Mouse (Mus musculus) bone marrow macrophage, adult 2 months (primary cell): ENCODE results near the gene Atp10b. TPM values are rescaled to one million over a fixed set of nuclear protein-coding genes. Genes with fewer than 3 reads are reported as not detected.
"Not testable (repeated sequence)": the region's sequence is repeated elsewhere in the genome, so short reads cannot be mapped to it uniquely, and the experiment has no call there.

Experiments used
- H3K27ac ChIP-seq: 2 replicates; pipeline ENCODE4 v1.5.1; 2012; ENCODE audit warnings: low read depth, low read length; ENCODE audit not compliant: insufficient read depth
- H3K4me1 ChIP-seq: 2 replicates; pipeline ENCODE4 v1.6.1; 2012; ENCODE audit warnings: low read length; ENCODE audit not compliant: control insufficient read depth, insufficient read depth
- H3K4me3 ChIP-seq: 2 replicates; pipeline ENCODE4 v1.5.1; 2012; ENCODE audit warnings: mild to moderate bottlenecking, low read length, moderate library complexity; ENCODE audit not compliant: insufficient read depth
- CTCF ChIP-seq: IDR thresholded peaks from 2 replicates; pipeline ENCODE4 v1.5.1; 2012; ENCODE audit warnings: low read depth, mild to moderate bottlenecking, low read length, moderate library complexity
- POLR2A ChIP-seq: IDR thresholded peaks from 2 replicates; pipeline ENCODE4 v1.6.1; 2012; ENCODE audit warnings: mild to moderate bottlenecking, low read depth, low read length, borderline replicate concordance
- polyA plus RNA-seq: library from polyadenylated mRNA; stranded (reverse); fragments of >200 nt; gene quantifications from 2 replicates; pipeline ENCODE4 v1.2.4, GENCODE M21; 2012; ENCODE audit not compliant: missing spikeins, insufficient read depth, insufficient read length

The Atp10b gene
- not detected in 2 replicates for polyA plus RNA-seq

DNA sequence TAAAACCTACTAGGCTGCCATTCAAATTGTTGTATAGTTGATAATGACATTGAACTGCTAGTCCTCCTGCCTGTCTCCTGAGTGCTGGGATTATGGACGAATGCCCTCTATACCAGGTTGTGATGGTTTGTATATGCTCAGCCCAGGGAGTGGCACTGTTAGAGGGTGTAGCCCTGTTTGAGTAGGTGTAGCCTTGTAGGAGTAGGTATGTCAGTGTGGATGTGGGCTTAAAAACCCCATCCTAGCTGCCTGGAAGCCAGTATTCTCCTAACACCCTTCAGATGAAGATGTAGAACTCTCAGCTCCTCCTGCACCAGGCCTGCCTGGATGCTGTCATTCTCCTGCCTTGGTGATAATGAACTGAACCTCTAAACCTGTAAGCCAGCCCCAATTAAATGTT, at the start of gene Atp10b:
Gene Atp10b (plus strand): TSS at position 301 of the 400 bp plus-strand sequence.
- Histone ChIP-seq H3K4me3 (no peak within 1 kb of the TSS), H3K4me1 (no peaks in the 10 kb centered on the region), H3K27ac (no peak within 1 kb of the TSS)
- TF ChIP-seq CTCF (no peak), POLR2A (no peak)

DNA sequence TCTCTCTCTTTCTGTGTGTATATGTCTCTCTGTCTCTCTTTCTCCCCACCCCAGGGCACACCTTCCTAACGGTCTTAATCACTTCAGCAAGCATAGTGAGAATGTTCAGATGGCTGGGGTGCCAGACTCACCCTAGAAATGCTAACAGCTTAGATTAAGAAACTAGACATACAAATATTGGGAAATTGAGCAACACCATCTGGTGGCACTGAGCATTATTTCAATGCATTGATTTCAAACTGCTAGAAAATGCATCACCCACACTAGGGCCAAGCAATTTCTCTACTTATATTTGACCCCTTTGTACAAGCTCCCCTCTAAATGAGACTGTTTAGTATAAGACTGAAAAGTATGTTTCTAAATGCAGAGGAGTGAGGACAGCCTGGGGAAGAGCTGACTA, 48.3 kb upstream of the Atp10b start:
- Histone ChIP-seq H3K27ac (no peak overlapping the region), H3K4me3 (no peak overlapping the region), H3K4me1 (no peaks in the 10 kb centered on the region)
- TF ChIP-seq CTCF (no peak), POLR2A (no peak)

DNA sequence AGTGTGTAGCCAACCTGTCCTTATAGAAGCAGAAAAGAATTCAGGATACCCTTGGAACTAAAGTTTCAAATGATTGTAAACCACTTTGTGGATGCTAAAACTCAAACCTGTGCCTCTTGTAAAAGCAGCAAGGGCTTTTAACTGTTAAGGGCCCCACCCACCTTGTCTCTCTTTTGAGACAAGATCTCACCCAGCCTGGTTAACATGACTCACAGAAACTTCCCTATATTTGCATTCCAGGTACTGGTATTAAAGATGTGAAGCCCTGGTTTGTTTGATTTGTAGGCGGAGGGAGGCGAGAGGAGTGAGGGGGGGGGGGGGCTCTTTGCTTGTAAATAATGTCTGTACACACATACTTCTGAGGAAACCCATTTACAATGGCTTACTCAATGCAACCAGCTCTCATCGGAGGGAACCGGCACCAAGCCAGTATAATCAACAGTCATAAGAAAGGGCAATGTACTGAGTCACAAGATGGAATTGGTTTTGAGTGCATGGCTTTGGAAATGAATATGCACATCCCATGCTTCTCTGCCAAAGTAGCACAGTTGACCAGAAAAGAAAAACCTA, 23.7 kb upstream of the Atp10b start:
- no peak overlapping the region for H3K27ac ChIP-seq

DNA sequence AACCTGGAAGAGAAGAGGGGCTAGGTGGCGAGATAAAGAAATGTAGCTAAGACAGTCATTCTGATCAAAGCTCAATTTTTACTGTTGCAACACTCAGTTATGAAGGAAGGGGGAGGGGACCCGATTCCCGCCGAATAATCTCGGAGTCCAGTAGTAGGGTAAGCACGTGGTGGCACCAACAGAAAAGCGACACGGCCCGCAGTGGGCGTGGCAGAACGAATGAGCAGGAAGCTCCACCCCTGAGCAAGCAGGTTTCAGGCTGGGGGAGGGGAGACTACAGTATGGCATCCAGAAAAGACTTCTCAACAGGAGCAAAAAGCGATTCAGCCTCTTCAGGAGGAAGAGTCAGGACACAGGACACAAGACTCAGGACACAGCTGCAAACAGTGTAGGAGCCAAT, 23.1 kb upstream of the Atp10b start:
- H3K4me1 ChIP-seq, H3K27ac ChIP-seq, H3K4me3 ChIP-seq: not testable (repeated sequence)

More for the DNA sequence above, 23.7 kb upstream of the Atp10b start:
- no peaks in the 10 kb centered on the region for H3K4me1 ChIP-seq
- no peak overlapping the region for H3K4me3 ChIP-seq
- TF ChIP-seq CTCF (no peak), POLR2A (no peak)

DNA sequence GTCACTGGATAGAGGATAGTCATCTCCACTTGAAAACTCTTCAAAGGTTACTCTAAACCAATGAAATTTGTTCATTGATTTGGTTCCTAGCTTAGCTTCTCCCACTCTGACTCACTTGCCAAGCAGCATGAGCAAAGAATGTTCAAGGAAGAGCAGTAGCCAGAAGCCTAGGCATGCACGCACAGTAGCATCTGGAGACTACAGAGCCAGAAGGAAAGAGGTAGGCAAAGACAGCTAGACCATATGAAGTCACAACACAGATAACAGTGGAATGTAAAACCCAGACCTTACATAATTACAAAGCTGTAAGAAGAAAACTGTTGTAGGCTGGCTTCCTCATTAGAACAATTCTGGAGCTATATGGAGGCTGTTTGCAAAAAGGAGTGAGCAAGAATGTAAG, 8.4 kb upstream of the Atp10b start:
- no peak overlapping the region for H3K27ac ChIP-seq
- no peak overlapping the region for H3K4me3 ChIP-seq
- H3K4me1 ChIP-seq: peaks cover 6% of the 10 kb centered on the region; the same call in 1 of the 2 replicates
- TF ChIP-seq CTCF (no peak), POLR2A (no peak)

DNA sequence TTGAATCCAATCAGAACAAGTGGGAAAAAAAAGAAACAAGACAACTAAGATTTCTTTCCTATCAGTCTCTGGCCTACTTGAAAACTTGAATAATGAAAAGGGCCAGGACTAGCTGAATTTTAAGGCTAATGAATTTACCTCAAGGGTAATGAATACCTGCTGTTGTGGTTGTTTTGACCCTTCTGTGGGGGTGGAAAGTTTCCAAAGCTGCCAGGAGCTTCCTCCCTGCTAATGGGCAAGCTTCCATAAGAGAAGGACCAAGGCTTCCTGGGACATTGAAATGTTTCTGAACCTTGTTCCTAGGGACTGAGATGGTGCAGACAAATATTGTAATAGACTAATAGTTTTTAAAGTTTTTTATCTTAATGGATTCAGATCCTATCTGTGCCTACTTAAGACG, 6.9 kb upstream of the Atp10b start:
- no peak overlapping the region for H3K4me3 ChIP-seq
- no peak for TF ChIP-seq CTCF
- no peak for TF ChIP-seq POLR2A
- H3K27ac ChIP-seq: no peak overlapping the region
- H3K4me1 ChIP-seq: peaks cover 6% of the 10 kb centered on the region; the same call in 1 of the 2 replicates

DNA sequence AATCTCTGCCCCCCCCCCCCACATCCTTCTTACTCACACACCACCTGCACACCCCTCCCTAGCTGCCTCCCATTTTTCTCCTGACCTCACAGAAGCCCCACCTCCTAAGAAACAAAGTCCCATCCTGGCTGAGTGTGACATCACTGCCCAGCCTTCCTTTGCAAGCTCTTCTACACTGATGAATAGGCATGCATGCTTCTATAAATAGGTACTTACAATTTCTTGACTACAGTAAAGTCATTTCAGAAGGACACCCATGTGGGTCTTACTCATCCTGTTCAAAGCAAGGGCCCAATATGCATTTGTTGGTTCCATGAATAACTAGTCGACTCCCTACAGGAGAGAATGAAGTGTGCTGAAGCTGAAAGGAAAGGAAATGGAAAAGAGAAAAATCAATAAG, 5.5 kb upstream of the Atp10b start:
- H3K4me3 ChIP-seq: no peak overlapping the region
- peaks cover 6% of the 10 kb centered on the region; the same call in 1 of the 2 replicates for H3K4me1 ChIP-seq
- TF ChIP-seq CTCF (no peak), POLR2A (no peak)
- H3K27ac ChIP-seq: no peak overlapping the region

DNA sequence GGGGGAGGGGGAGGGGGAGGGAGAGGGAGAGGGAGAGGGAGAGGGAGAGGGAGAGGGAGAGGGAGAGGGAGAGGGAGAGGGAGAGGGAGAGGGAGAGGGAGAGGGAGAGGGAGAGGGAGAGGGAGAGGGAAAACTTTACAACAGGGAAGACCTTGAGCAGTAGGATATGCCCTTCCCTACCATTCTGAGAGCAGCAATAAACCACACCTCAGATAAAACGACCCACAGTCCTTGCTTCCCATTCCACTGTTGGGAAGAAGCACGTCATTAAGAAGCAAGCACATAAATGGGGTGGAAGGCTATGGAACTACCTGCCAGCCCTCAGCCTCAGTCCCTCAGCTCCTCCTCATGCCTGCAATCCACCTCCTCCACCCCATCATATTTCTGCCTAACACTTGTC, 4.8 kb upstream of the Atp10b start:
- H3K4me1 ChIP-seq, H3K27ac ChIP-seq, H3K4me3 ChIP-seq: not testable (repeated sequence)

DNA sequence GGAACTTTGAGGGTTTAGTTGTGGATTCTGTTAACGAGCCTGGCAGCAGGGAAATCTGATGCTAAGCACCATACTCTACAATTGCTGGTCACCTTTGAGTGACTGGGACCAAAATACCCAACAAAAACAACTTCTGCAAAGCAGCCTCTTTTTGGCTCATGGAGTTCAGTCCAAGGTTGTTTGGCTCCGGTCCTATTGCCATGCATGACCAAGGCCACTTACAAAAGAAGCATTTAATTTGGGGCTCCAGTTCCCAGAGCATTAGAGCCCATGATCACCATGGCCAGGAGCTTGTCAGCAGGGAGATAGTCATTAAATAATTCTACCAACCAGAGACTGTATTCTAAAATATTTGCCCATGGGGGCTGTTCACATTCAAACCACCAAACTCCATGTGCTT, 2.3 kb upstream of the Atp10b start:
- TF ChIP-seq POLR2A (no peak), CTCF (no peak)
- H3K4me1 ChIP-seq: no peaks in the 10 kb centered on the region

DNA sequence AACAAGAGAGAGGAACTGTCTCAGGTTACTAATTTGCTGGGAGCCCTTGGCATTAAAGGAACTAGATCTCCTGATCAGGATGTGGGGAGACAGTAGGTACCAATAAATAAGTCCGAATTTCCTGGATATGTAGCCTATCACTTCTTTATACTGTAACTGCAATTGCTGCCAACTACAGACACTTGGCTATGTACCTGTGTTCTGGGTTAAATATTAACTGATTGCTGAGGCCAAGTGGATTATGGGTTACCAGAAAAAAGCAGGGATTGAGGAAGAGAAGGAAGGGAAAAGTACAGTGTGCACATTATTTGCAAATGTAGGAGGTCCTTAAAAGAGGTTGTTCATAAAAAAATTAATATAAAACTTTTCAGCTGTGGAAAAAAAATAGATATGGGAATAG, 1.3 kb upstream of the Atp10b start:
- Histone ChIP-seq H3K4me3 (no peak overlapping the region), H3K4me1 (no peaks in the 10 kb centered on the region), H3K27ac (no peak overlapping the region)
- TF ChIP-seq CTCF: no peak
- no peak for TF ChIP-seq POLR2A

More for the DNA sequence above, 2.3 kb upstream of the Atp10b start:
- Histone ChIP-seq H3K4me3 (no peak overlapping the region), H3K27ac (no peak overlapping the region)

DNA sequence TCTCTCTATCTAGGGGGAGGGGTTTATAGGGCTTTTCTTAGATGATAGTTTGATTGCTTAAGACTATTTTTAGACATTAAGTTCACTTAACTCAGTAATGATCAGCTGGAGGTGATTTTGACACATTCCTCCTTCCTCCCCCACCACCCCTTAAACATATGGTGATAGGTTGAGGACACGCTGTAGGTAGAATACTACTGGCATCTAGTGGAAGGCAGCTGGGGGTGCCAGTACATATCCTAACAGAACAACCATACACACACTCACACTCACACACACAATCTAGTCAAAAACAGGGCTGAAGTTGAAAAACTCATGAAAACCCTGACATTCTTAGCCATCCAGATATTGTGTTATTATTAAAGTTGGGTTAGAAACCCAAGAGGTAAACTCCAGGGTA, 5.3 kb downstream of the Atp10b start:
- TF ChIP-seq CTCF (no peak), POLR2A (no peak)
- no peak overlapping the region for H3K4me3 ChIP-seq
- no peak overlapping the region for H3K27ac ChIP-seq
- no peaks in the 10 kb centered on the region for H3K4me1 ChIP-seq
